Mouse (Mus musculus): ENCODE measurements around the gene Ank2.

DNA sequence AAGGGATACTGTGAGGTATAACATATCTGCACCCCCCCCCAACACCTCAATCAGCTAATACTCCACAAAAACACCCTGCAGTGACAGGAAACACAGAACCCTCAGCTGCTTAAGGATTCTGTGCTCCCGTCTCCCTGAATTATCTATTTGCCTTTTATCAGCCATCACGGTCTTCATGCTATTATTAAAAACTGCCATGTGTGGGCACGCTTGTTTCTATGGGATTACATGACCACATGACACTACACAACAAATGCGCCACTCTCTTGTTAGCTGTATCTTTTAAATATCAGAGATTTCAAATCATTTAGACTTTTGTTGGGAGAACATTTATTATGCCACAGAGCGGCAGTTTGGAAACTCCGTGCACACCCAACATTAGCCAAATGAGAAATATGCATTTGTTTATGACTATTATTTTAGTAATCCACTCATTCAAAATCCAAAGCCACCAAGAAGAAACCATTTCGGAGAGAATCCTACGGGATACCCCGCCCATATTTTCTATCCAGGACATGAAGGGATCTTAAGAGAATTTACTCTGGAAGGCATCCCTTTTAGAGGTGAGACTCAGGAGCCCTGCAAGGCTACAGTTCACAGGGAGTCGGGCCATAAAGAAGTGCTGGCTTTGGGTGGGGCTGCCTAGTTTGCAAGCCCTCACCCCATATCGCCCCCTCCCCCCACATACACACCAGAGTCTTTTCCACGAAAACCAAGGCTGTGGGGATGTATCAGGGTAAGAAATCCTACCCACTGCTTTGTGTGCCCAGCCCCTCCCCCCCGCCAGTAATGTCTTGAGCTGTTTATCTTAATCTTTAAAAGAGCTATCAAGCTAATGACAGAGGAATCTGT, 274.6 kb downstream of the Ank2 start:
- TF ChIP-seq GATA1 (IDR thresholded peaks at IDR 0.05; ENCODE audit: borderline replicate concordance, low read length) (no peak), CTCF (IDR thresholded peaks at IDR 0.05; ENCODE audit: low read depth, low read length) (no peak)

Data from G1E (cell line).